Mouse (Mus musculus): ENCODE measurements around the gene Cadm1. TPM values are rescaled to one million over a fixed set of nuclear protein-coding genes. Genes with fewer than 3 reads are reported as not detected.

Gene Cadm1
- polyA plus RNA-seq, 1 experiment from 2014 or later, result 7.4 TPM

- no peaks in the 10 kb centered on the region for H3K27me3 ChIP-seq
- H3K27ac ChIP-seq, result no peak overlapping the region
- H3K4me2 ChIP-seq, result no peak overlapping the region
- no peaks in the 10 kb centered on the region for H3K36me3 ChIP-seq
- WGBS (ENCODE audit: insufficient replicate concordance), result 70% methylated on average over 10 of the region's 10 CpGs
- no peak overlapping the region for H3K4me3 ChIP-seq (replicated peaks)
- no peak overlapping the region for H3K9ac ChIP-seq
- no peaks in the 10 kb centered on the region for H3K9me3 ChIP-seq (replicated peaks)
- no peak for ATAC-seq (ENCODE audit: low read depth)
- DNase-seq, result no peak
- H3K4me1 ChIP-seq (replicated peaks), result no peaks in the 10 kb centered on the region
These were observed 23.1 kb downstream of the Cadm1 start for GRCm38 (mm10) chr9:47552960-47553575.

GRCm38 (mm10) chr9:47560726-47561125 is 30.8 kb downstream of the Cadm1 start:
- WGBS (ENCODE audit: insufficient replicate concordance), result 72% methylated on average over 3 of the region's 3 CpGs
- H3K4me3 ChIP-seq (replicated peaks), result no peak overlapping the region
- no peaks in the 10 kb centered on the region for H3K27me3 ChIP-seq
- no peaks in the 10 kb centered on the region for H3K9me3 ChIP-seq (replicated peaks)
- no peak overlapping the region for H3K27ac ChIP-seq
- no peak overlapping the region for H3K4me2 ChIP-seq
- ATAC-seq (ENCODE audit: low read depth) (no peak), DNase-seq (no peak)
- H3K9ac ChIP-seq, result no peak overlapping the region
- 0 out of 2 replicates have a peak, but pooled peaks cover 4% of the 10 kb centered on the region for H3K4me1 ChIP-seq (replicated peaks)
- H3K36me3 ChIP-seq, result no peaks in the 10 kb centered on the region

GRCm38 (mm10) chr9:47561596-47561995 is 31.6 kb downstream of the Cadm1 start:
- Histone ChIP-seq H3K9me3 (replicated peaks) (no peaks in the 10 kb centered on the region), H3K4me3 (replicated peaks) (no peak overlapping the region), H3K27me3 (no peaks in the 10 kb centered on the region), H3K4me1 (replicated peaks) (0 out of 2 replicates have a peak, but pooled peaks cover 4% of the 10 kb centered on the region), H3K9ac (no peak overlapping the region), H3K4me2 (no peak overlapping the region), H3K27ac (no peak overlapping the region), H3K36me3 (no peaks in the 10 kb centered on the region)
- WGBS (ENCODE audit: insufficient replicate concordance), result 84% methylated on average over 3 of the region's 4 CpGs
- DNase-seq (no peak), ATAC-seq (ENCODE audit: low read depth) (no peak)

GRCm38 (mm10) chr9:47565088-47565487 is 35.1 kb downstream of the Cadm1 start:
- Histone ChIP-seq H3K4me1 (replicated peaks) (no peaks in the 10 kb centered on the region), H3K9ac (no peak overlapping the region), H3K9me3 (replicated peaks) (no peaks in the 10 kb centered on the region), H3K27ac (no peak overlapping the region), H3K4me3 (replicated peaks) (no peak overlapping the region), H3K36me3 (no peaks in the 10 kb centered on the region), H3K27me3 (no peaks in the 10 kb centered on the region), H3K4me2 (no peak overlapping the region)
- no peak for ATAC-seq (ENCODE audit: low read depth)
- 23% methylated on average over 5 of the region's 5 CpGs for WGBS (ENCODE audit: insufficient replicate concordance)
- DNase-seq, result no peak

- DNase-seq, result no peak
- 73% methylated on average over 6 of the region's 6 CpGs for WGBS (ENCODE audit: insufficient replicate concordance)
- Histone ChIP-seq H3K27me3 (no peaks in the 10 kb centered on the region), H3K36me3 (no peaks in the 10 kb centered on the region), H3K4me3 (replicated peaks) (no peak overlapping the region), H3K4me2 (no peak overlapping the region), H3K4me1 (replicated peaks) (no peaks in the 10 kb centered on the region), H3K9me3 (replicated peaks) (no peaks in the 10 kb centered on the region), H3K9ac (no peak overlapping the region), H3K27ac (no peak overlapping the region)
- ATAC-seq (ENCODE audit: low read depth), result no peak
These were observed 37.9 kb downstream of the Cadm1 start for GRCm38 (mm10) chr9:47567873-47568272.

GRCm38 (mm10) chr9:47570184-47570583 is 40.2 kb downstream of the Cadm1 start:
- ATAC-seq (ENCODE audit: low read depth), result no peak
- Histone ChIP-seq H3K4me1 (replicated peaks) (0 out of 2 replicates have a peak, but pooled peaks cover 6% of the 10 kb centered on the region), H3K27ac (no peak overlapping the region), H3K9me3 (replicated peaks) (no peaks in the 10 kb centered on the region), H3K9ac (no peak overlapping the region), H3K36me3 (no peaks in the 10 kb centered on the region), H3K4me2 (no peak overlapping the region), H3K27me3 (no peaks in the 10 kb centered on the region), H3K4me3 (replicated peaks) (no peak overlapping the region)
- 69% methylated on average over 4 of the region's 4 CpGs for WGBS (ENCODE audit: insufficient replicate concordance)
- DNase-seq, result no peak

GRCm38 (mm10) chr9:47571461-47571860 is 41.5 kb downstream of the Cadm1 start:
- Histone ChIP-seq H3K27ac (no peak overlapping the region), H3K9ac (no peak overlapping the region), H3K4me2 (no peak overlapping the region), H3K27me3 (no peaks in the 10 kb centered on the region), H3K4me1 (replicated peaks) (0 out of 2 replicates have a peak, but pooled peaks cover 6% of the 10 kb centered on the region), H3K4me3 (replicated peaks) (no peak overlapping the region), H3K36me3 (no peaks in the 10 kb centered on the region), H3K9me3 (replicated peaks) (no peaks in the 10 kb centered on the region)
- DNase-seq (no peak), ATAC-seq (ENCODE audit: low read depth) (no peak)
- 43% methylated on average over 7 of the region's 7 CpGs for WGBS (ENCODE audit: insufficient replicate concordance)

GRCm38 (mm10) chr9:47572132-47572531 is 42.2 kb downstream of the Cadm1 start:
- WGBS (ENCODE audit: insufficient replicate concordance), result 46% methylated on average over 5 of the region's 5 CpGs
- ATAC-seq (ENCODE audit: low read depth), result no peak

GRCm38 (mm10) chr9:47573456-47573855 is 43.5 kb downstream of the Cadm1 start:
- Histone ChIP-seq H3K4me1 (replicated peaks) (0 out of 2 replicates have a peak, but pooled peaks cover 6% of the 10 kb centered on the region), H3K27ac (no peak overlapping the region), H3K27me3 (no peaks in the 10 kb centered on the region), H3K4me3 (replicated peaks) (no peak overlapping the region), H3K36me3 (no peaks in the 10 kb centered on the region), H3K9ac (no peak overlapping the region), H3K4me2 (no peak overlapping the region), H3K9me3 (replicated peaks) (no peaks in the 10 kb centered on the region)
- ATAC-seq (ENCODE audit: low read depth) (no peak), DNase-seq (no peak)
- WGBS (ENCODE audit: insufficient replicate concordance), result 70% methylated on average over 7 of the region's 7 CpGs

More at GRCm38 (mm10) chr9:47572132-47572531, 42.2 kb downstream of the Cadm1 start:
- no peaks in the 10 kb centered on the region for H3K36me3 ChIP-seq
- H3K27me3 ChIP-seq, result no peaks in the 10 kb centered on the region
- H3K27ac ChIP-seq, result no peak overlapping the region
- no peak overlapping the region for H3K4me2 ChIP-seq
- H3K4me1 ChIP-seq (replicated peaks), result 0 out of 2 replicates have a peak, but pooled peaks cover 6% of the 10 kb centered on the region
- DNase-seq, result no peak
- H3K9me3 ChIP-seq (replicated peaks), result no peaks in the 10 kb centered on the region
- H3K9ac ChIP-seq, result no peak overlapping the region
- no peak overlapping the region for H3K4me3 ChIP-seq (replicated peaks)

GRCm38 (mm10) chr9:47574710-47575414 is 44.9 kb downstream of the Cadm1 start:
- no peaks in the 10 kb centered on the region for H3K27me3 ChIP-seq

GRCm38 (mm10) chr9:47575764-47576163 is 45.8 kb downstream of the Cadm1 start:
- WGBS (ENCODE audit: insufficient replicate concordance), result 64% methylated on average over 11 of the region's 11 CpGs
- Histone ChIP-seq H3K9ac (no peak overlapping the region), H3K9me3 (replicated peaks) (no peaks in the 10 kb centered on the region), H3K36me3 (no peaks in the 10 kb centered on the region), H3K27me3 (no peaks in the 10 kb centered on the region), H3K4me2 (no peak overlapping the region), H3K4me3 (replicated peaks) (no peak overlapping the region), H3K4me1 (replicated peaks) (0 out of 2 replicates have a peak, but pooled peaks cover 6% of the 10 kb centered on the region), H3K27ac (no peak overlapping the region)
- no peak for DNase-seq
- no peak for ATAC-seq (ENCODE audit: low read depth)

More at GRCm38 (mm10) chr9:47574710-47575414, 44.9 kb downstream of the Cadm1 start:
- WGBS (ENCODE audit: insufficient replicate concordance), result 61% methylated on average over 7 of the region's 7 CpGs
- H3K36me3 ChIP-seq, result no peaks in the 10 kb centered on the region
- ATAC-seq (ENCODE audit: low read depth) (no peak), DNase-seq (no peak)
- H3K4me3 ChIP-seq (replicated peaks), result no peak overlapping the region
- H3K9me3 ChIP-seq (replicated peaks), result no peaks in the 10 kb centered on the region
- H3K27ac ChIP-seq, result no peak overlapping the region
- H3K4me1 ChIP-seq (replicated peaks), result 0 out of 2 replicates have a peak, but pooled peaks cover 6% of the 10 kb centered on the region
- H3K9ac ChIP-seq, result no peak overlapping the region
- H3K4me2 ChIP-seq, result no peak overlapping the region

All from liver, embryonic 13.5 days (tissue).